9 mouse cellular contexts compared by ENCODE assay signal in genomic region chrX:73911156-73911555, GRCm38 (mm10). TPM values are rescaled to one million over a fixed set of nuclear protein-coding genes. Genes with fewer than 3 reads are reported as not detected.
DNase-seq lines count a peak whose midpoint lies in the region.
"Had no signal": no experiment of that assay in that cellular context is flagged by ENCODE, and none has a peak within 500 bp of the region (broad histone marks: within the 10 kb centered on the region; RNA-seq: fewer than 3 reads in every experiment).

No protein-coding gene starts in this region.

- H3K27ac ChIP-seq in heart, embryonic 10.5 days: peak overlapping the region; percentile 12; the same call in 1 of the 2 replicates
- no peak overlapping the region for H3K27ac ChIP-seq in embryonic facial prominence, embryonic 10.5 days (replicated peaks)

- H3K4me3 ChIP-seq in heart, embryonic 10.5 days: peak overlapping the region; percentile 48
- peak overlapping the region; percentile 47 for H3K4me3 ChIP-seq in embryonic facial prominence, embryonic 10.5 days

- H3K36me3 ChIP-seq in heart, embryonic 10.5 days: no peaks in the 10 kb centered on the region
- no peaks in the 10 kb centered on the region for H3K36me3 ChIP-seq in embryonic facial prominence, embryonic 10.5 days (replicated peaks)
- H3K36me3 ChIP-seq in splenic B cell, adult 2 months (ENCODE audit: control insufficient read depth, insufficient read depth, low read length, poor library complexity, severe bottlenecking): no peaks in the 10 kb centered on the region

- H3K9me3 ChIP-seq in heart, embryonic 10.5 days: no peaks in the 10 kb centered on the region
- H3K9me3 ChIP-seq in embryonic facial prominence, embryonic 10.5 days: no peaks in the 10 kb centered on the region

- 0 out of 2 replicates have a peak, but pooled peaks cover 6% of the 10 kb centered on the region for H3K4me1 ChIP-seq in heart, embryonic 10.5 days
- peaks cover 7% of the 10 kb centered on the region for H3K4me1 ChIP-seq in embryonic facial prominence, embryonic 10.5 days

- DNase-seq in heart, embryonic 10.5 days (ENCODE audit: low spot score): no peak
- no peak for DNase-seq in heart, adult 8-10 months (ENCODE audit: low spot score)
- DNase-seq in embryonic facial prominence, embryonic 10.5 days (ENCODE audit: low spot score): peak; percentile 21
- peak; percentile 79 for DNase-seq in induced T-regulatory cell, adult 2 months (ENCODE audit: low read depth)
- peak; percentile 23 for DNase-seq in lung, postnatal 14 days
- peak; percentile 56 for DNase-seq in splenic B cell, adult 2 months (ENCODE audit: low read depth, low spot score)
- no peak for DNase-seq in cerebellum, adult 9-11 months
- DNase-seq in frontal cortex, postnatal 25 days (ENCODE audit: low spot score in 2 of 2): no peak

- peaks cover 7% of the 10 kb centered on the region; the same call in 1 of the 2 replicates for H3K27me3 ChIP-seq in heart, embryonic 10.5 days (ENCODE audit: insufficient read depth, poor library complexity, severe bottlenecking)
- peaks cover 15% of the 10 kb centered on the region for H3K27me3 ChIP-seq in embryonic facial prominence, embryonic 10.5 days (replicated peaks; ENCODE audit: low read depth, poor library complexity, severe bottlenecking)
- no peaks in the 10 kb centered on the region for H3K27me3 ChIP-seq in splenic B cell, adult 2 months (ENCODE audit: control insufficient read depth, insufficient read depth, low read length, poor library complexity, severe bottlenecking)

- 15% methylated on average over 26 of the region's 26 CpGs for WGBS in heart, embryonic 10.5 days
- WGBS in embryonic facial prominence, embryonic 10.5 days: 19% methylated on average over 26 of the region's 26 CpGs

RNA-seq across cellular contexts. Expression of gene Arhgap4, which starts 10.5 kb away (rescaled TPM):
- 1.3 and 3.0 TPM in 2 replicates for polyA plus RNA-seq in heart, embryonic 10.5 days (2016; fragmentation: Nextera tagmentation; extraction: Ambion mirVana)
- 1 to 10 TPM in 2 of 4 experiments, under 1 TPM in 2; 0.47 to 2.9 (median 1.3) TPM for total RNA-seq in heart, adult 8-10 months (2022)
- 2.1 and 2.6 TPM in 2 replicates for polyA plus RNA-seq in embryonic facial prominence, embryonic 10.5 days (2016; fragmentation: Nextera tagmentation; extraction: Ambion mirVana)

RNA-seq across cellular contexts. Expression of gene Naa10, which starts 10.6 kb away (rescaled TPM):
- 124 and 146 TPM in 2 replicates for polyA plus RNA-seq in heart, embryonic 10.5 days (2016; fragmentation: Nextera tagmentation; extraction: Ambion mirVana)
- total RNA-seq in heart, adult 8-10 months (2022): 10 to 100 TPM; 46.4 to 59.7 (median 56.5) TPM
- 169 and 181 TPM in 2 replicates for polyA plus RNA-seq in embryonic facial prominence, embryonic 10.5 days (2016; fragmentation: Nextera tagmentation; extraction: Ambion mirVana)

RNA-seq across cellular contexts. Expression of gene L1cam, which starts 15.3 kb away (rescaled TPM):
- 1.7 and 2.3 TPM in 2 replicates for polyA plus RNA-seq in heart, embryonic 10.5 days (2016; fragmentation: Nextera tagmentation; extraction: Ambion mirVana)
- total RNA-seq in heart, adult 8-10 months (2022): 1 to 10 TPM; 3.3 to 5.3 (median 4.2) TPM
- 8.0 and 8.2 TPM in 2 replicates for polyA plus RNA-seq in embryonic facial prominence, embryonic 10.5 days (2016; fragmentation: Nextera tagmentation; extraction: Ambion mirVana)

RNA-seq across cellular contexts. Expression of gene Avpr2, which starts 19.3 kb away (rescaled TPM):
- not detected in 2 replicates for polyA plus RNA-seq in heart, embryonic 10.5 days (2016; fragmentation: Nextera tagmentation; extraction: Ambion mirVana)
- not detected for total RNA-seq in heart, adult 8-10 months (2022)
- 0.05 and 0.07 TPM in 2 replicates for polyA plus RNA-seq in embryonic facial prominence, embryonic 10.5 days (2016; fragmentation: Nextera tagmentation; extraction: Ambion mirVana)
- total RNA-seq: left cerebral cortex, postnatal 10 days had no signal

RNA-seq across cellular contexts. Expression of gene Renbp, which starts 19.5 kb away (rescaled TPM):
- polyA plus RNA-seq in heart, embryonic 10.5 days (2016; fragmentation: Nextera tagmentation; extraction: Ambion mirVana): 43.1 and 58.2 TPM in 2 replicates
- 1 to 10 TPM; 4.9 to 7.5 (median 6.1) TPM for total RNA-seq in heart, adult 8-10 months (2022)
- 22.4 and 23.3 TPM in 2 replicates for polyA plus RNA-seq in embryonic facial prominence, embryonic 10.5 days (2016; fragmentation: Nextera tagmentation; extraction: Ambion mirVana)

Comparison
In these comparisons a context has a peak if more than half of its experiments do, and no peak if none do; other contexts are left out.
1. DNase-seq: peak in embryonic facial prominence, embryonic 10.5 days (single experiment), induced T-regulatory cell, adult 2 months (single experiment), lung, postnatal 14 days (single experiment) and splenic B cell, adult 2 months (single experiment); none in heart, embryonic 10.5 days (single experiment), heart, adult 8-10 months (single experiment), cerebellum, adult 9-11 months (single experiment) and frontal cortex, postnatal 25 days (0 of 2).